Mouse (Mus musculus): Measurements from ENCODE around the gene Irf5. TPM values are rescaled to one million over a fixed set of nuclear protein-coding genes. Genes with fewer than 3 reads are reported as not detected.

Gene Irf5
- polyA plus RNA-seq, 2 experiments = 5.7 to 6.8 TPM

DNA sequence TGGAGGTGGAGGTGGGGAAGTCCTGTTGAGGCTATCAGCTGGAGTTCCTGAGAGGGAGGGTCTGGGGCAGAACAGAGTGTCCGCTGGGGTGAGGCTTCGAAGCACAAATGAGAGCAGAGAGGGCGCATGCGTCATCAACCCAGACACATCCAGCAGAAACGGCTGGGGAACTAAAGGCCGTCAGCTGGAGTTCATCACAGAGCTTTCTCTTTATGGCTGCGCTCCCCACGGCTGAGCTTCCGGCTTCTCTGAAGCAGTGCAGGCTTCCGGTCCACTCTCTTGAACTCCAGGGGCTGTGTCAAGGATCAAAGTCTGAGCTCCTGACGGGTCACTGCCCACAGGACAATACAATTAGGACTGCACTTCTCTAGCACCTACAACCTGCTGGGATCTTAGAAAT lies 13.1 kb upstream of the Irf5 start:
- peak; percentile 60 for ATAC-seq (ENCODE audit: insufficient read depth)
- WGBS (ENCODE audit: insufficient replicate concordance) = 0% methylated on average over 11 of the region's 11 CpGs
- no peak overlapping the region for H3K9ac ChIP-seq (replicated peaks)
- DNase-seq (ENCODE audit: low read depth in 3 of 3, low spot score in 3 of 3) = peak in 1 of 3 experiments; percentile 14
- peak overlapping the region in 1 of 2 experiments; percentile 2; a peak in 1 of 4 replicates for H3K4me3 ChIP-seq (ENCODE audit: insufficient read depth in 1 of 2, low read depth in 2 of 2, low read length in 2 of 2)
- no peak for TF ChIP-seq EP300 (IDR thresholded peaks at IDR 0.05; ENCODE audit: low read depth)
- no peak for TF ChIP-seq CTCF (IDR thresholded peaks at IDR 0.05; ENCODE audit: low read depth)
- peak overlapping the region; percentile 46 for H3K4me2 ChIP-seq (ENCODE audit: low read depth)
- H3K4me1 ChIP-seq (replicated peaks; ENCODE audit: control insufficient read depth in 2 of 2, insufficient read depth in 2 of 2, low read length in 1 of 2) = peaks cover 0 to 4% of the 10 kb centered on the region in 2 experiments; a peak in 2 of 4 replicates
- H3K36me3 ChIP-seq (replicated peaks; ENCODE audit: control insufficient read depth, insufficient read depth, low read depth) = no peaks in the 10 kb centered on the region
- no peak overlapping the region for H3K27ac ChIP-seq
- no peaks in the 10 kb centered on the region for H3K9me3 ChIP-seq (ENCODE audit: control insufficient read depth, low read length)
- H3K27me3 ChIP-seq (ENCODE audit: control insufficient read depth, insufficient read depth, low read length) = peaks cover 8% of the 10 kb centered on the region

- peak; percentile 19 to 39 (median 35) for DNase-seq (ENCODE audit: low read depth in 3 of 3, low spot score in 3 of 3)
- no peak overlapping the region for H3K4me2 ChIP-seq (ENCODE audit: low read depth)
- no peak overlapping the region for H3K9ac ChIP-seq (replicated peaks)
- no peaks in the 10 kb centered on the region for H3K9me3 ChIP-seq (ENCODE audit: control insufficient read depth, low read length)
- no peak for ATAC-seq (ENCODE audit: insufficient read depth)
- WGBS (ENCODE audit: insufficient replicate concordance) = 6% methylated on average over 5 of the region's 5 CpGs
- H3K36me3 ChIP-seq (replicated peaks; ENCODE audit: control insufficient read depth, insufficient read depth, low read depth) = no peaks in the 10 kb centered on the region
- H3K27me3 ChIP-seq (ENCODE audit: control insufficient read depth, insufficient read depth, low read length) = no peaks in the 10 kb centered on the region
- TF ChIP-seq EP300 (IDR thresholded peaks at IDR 0.05; ENCODE audit: low read depth) (no peak), CTCF (IDR thresholded peaks at IDR 0.05; ENCODE audit: low read depth) (peak; percentile 92)
- no peak overlapping the region for H3K4me3 ChIP-seq (ENCODE audit: insufficient read depth in 1 of 2, low read depth in 2 of 2, low read length in 2 of 2)
- H3K4me1 ChIP-seq (replicated peaks; ENCODE audit: control insufficient read depth in 2 of 2, insufficient read depth in 2 of 2, low read length in 1 of 2) = peaks cover 0 to 4% of the 10 kb centered on the region in 2 experiments; a peak in 2 of 4 replicates
- H3K27ac ChIP-seq = no peak overlapping the region
Measured at GRCm38 (mm10) chr6:29517139-29517538, 9.3 kb upstream of the Irf5 start.

DNA sequence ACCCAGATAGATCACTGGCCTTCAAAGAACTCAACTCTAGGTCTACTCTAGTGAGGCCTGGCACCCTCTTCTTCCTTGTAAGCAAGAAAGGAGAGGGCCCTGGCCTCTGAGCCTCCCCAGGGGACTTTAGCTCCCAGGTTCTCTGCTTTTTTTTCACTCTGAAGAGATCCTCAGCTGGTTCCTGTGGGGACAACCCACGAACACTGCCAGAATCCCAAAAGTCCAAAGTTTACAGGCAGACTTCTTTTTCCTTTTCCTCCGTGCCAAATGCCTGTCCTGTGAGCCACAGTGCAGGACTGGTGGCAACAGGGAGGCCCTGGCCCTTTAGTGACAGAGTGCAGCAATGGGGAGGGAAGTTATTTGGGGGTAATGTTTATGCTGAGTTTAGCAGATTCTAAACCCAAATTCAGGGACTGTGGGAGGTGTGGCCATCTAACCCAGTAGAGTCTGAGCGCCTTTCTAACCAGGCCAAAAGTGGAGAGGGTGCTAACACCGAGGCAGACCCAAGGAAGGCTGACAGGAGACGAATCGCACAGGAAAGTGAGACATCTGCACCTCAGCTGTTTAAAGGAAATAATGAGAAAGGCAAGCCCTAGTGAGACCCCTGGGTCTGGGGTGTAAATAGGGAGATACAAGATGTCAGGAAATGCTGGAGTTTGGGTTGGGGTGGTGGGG lies 3.7 kb upstream of the Irf5 start:
- Histone ChIP-seq H3K9ac (replicated peaks) (no peak overlapping the region), H3K4me2 (ENCODE audit: low read depth) (no peak overlapping the region), H3K27ac (no peak overlapping the region), H3K36me3 (replicated peaks; ENCODE audit: control insufficient read depth, insufficient read depth, low read depth) (no peaks in the 10 kb centered on the region), H3K4me1 (replicated peaks; ENCODE audit: control insufficient read depth in 2 of 2, insufficient read depth in 2 of 2, low read length in 1 of 2) (no peaks in the 10 kb centered on the region), H3K4me3 (ENCODE audit: insufficient read depth in 1 of 2, low read depth in 2 of 2, low read length in 2 of 2) (no peak overlapping the region), H3K27me3 (ENCODE audit: control insufficient read depth, insufficient read depth, low read length) (peaks cover 27% of the 10 kb centered on the region), H3K9me3 (ENCODE audit: control insufficient read depth, low read length) (no peaks in the 10 kb centered on the region)
- WGBS (ENCODE audit: insufficient replicate concordance) = 55% methylated on average over 6 of the region's 6 CpGs
- TF ChIP-seq EP300 (IDR thresholded peaks at IDR 0.05; ENCODE audit: low read depth) = no peak
- no peak for TF ChIP-seq CTCF (IDR thresholded peaks at IDR 0.05; ENCODE audit: low read depth)
- ATAC-seq (ENCODE audit: insufficient read depth) (no peak), DNase-seq (ENCODE audit: low read depth in 3 of 3, low spot score in 3 of 3) (no peak)

- no peak overlapping the region for H3K4me3 ChIP-seq (ENCODE audit: insufficient read depth in 1 of 2, low read depth in 2 of 2, low read length in 2 of 2)
- no peaks in the 10 kb centered on the region for H3K9me3 ChIP-seq (ENCODE audit: control insufficient read depth, low read length)
- H3K9ac ChIP-seq (replicated peaks) = no peak overlapping the region
- no peak overlapping the region for H3K4me2 ChIP-seq (ENCODE audit: low read depth)
- ATAC-seq (ENCODE audit: insufficient read depth) (no peak), DNase-seq (ENCODE audit: low read depth in 3 of 3, low spot score in 3 of 3) (no peak)
- H3K4me1 ChIP-seq (replicated peaks; ENCODE audit: control insufficient read depth in 2 of 2, insufficient read depth in 2 of 2, low read length in 1 of 2) = no peaks in the 10 kb centered on the region
- TF ChIP-seq EP300 (IDR thresholded peaks at IDR 0.05; ENCODE audit: low read depth) (no peak), CTCF (IDR thresholded peaks at IDR 0.05; ENCODE audit: low read depth) (no peak)
- H3K36me3 ChIP-seq (replicated peaks; ENCODE audit: control insufficient read depth, insufficient read depth, low read depth) = no peaks in the 10 kb centered on the region
- H3K27ac ChIP-seq = no peak overlapping the region
- 36% methylated on average over 12 of the region's 12 CpGs for WGBS (ENCODE audit: insufficient replicate concordance)
- H3K27me3 ChIP-seq (ENCODE audit: control insufficient read depth, insufficient read depth, low read length) = peaks cover 34% of the 10 kb centered on the region
Measured at GRCm38 (mm10) chr6:29523301-29524033, 3.0 kb upstream of the Irf5 start.

DNA sequence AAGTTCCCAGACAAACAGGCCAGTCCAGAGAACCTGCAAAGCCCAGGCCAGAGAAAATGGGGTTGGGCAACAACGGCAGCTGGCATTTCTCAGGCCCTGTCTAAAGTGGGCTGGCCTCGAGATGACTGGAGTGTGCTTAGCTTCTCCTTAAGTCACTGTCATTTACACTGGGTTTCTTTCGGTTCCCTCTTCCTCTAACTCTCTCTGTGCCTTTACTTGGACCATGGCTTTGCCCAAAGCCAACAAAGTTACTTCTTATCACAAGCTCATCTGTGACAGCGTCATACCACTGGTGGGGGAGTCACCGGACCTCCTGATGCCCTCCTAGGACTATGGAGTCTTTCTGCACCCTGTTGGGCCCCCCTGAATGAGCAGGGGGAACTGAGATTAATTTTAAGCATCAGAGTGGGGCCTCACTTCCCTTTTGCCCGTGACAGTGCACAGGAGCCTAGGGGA lies 2.4 kb upstream of the Irf5 start:
- H3K27me3 ChIP-seq (ENCODE audit: control insufficient read depth, insufficient read depth, low read length) = peaks cover 38% of the 10 kb centered on the region
- 22% methylated on average over 6 of the region's 6 CpGs for WGBS (ENCODE audit: insufficient replicate concordance)
- no peak overlapping the region for H3K4me2 ChIP-seq (ENCODE audit: low read depth)
- no peak overlapping the region for H3K9ac ChIP-seq (replicated peaks)
- no peak overlapping the region for H3K4me3 ChIP-seq (ENCODE audit: insufficient read depth in 1 of 2, low read depth in 2 of 2, low read length in 2 of 2)
- no peaks in the 10 kb centered on the region for H3K36me3 ChIP-seq (replicated peaks; ENCODE audit: control insufficient read depth, insufficient read depth, low read depth)
- H3K27ac ChIP-seq = no peak overlapping the region
- no peak for ATAC-seq (ENCODE audit: insufficient read depth)
- DNase-seq (ENCODE audit: low read depth in 3 of 3, low spot score in 3 of 3) = peak in 1 of 3 experiments; percentile 20
- TF ChIP-seq CTCF (IDR thresholded peaks at IDR 0.05; ENCODE audit: low read depth) = no peak
- no peak for TF ChIP-seq EP300 (IDR thresholded peaks at IDR 0.05; ENCODE audit: low read depth)
- H3K4me1 ChIP-seq (replicated peaks; ENCODE audit: control insufficient read depth in 2 of 2, insufficient read depth in 2 of 2, low read length in 1 of 2) = no peaks in the 10 kb centered on the region
- H3K9me3 ChIP-seq (ENCODE audit: control insufficient read depth, low read length) = no peaks in the 10 kb centered on the region

Data from liver, embryonic 14.5 days (tissue).